In the genomic region with DNA sequence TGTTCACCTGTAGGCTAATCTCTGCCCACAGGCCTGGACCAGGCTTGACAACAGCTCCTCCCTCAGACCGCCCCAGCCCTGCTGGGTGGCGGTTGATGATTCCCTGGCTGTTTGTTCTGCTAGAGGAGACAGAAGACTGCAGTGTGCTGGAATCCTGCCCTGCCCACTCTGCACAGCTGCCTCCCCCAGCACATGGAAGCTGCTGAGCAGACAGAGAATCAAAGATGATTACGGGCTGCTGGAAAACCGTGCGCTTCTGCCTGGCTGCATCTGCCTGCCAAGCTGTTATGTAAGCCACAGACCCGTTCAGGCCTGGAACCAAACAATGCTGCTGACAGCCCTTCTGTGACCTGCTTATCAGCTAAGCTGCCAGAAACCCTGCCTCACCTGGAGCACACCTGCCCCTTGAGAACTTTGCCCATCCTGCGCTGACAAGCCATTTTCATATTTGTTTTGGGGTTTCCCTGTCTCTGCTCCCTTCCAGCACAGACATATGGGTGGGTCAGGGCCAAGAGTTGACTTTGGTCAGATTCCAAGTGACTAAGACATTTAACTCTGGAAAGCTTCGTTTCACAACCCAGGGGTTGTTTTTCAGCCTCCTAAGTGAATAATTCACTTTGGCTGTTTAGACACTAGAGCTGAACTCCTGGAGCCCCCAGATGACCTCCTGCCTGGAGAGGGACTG, we compare ENCODE assay signal across 8 mouse cellular contexts. TPM values are rescaled to one million over a fixed set of nuclear protein-coding genes. Genes with fewer than 3 reads are reported as not detected.
DNase-seq lines count a peak whose midpoint lies in the region; ATAC-seq and TF ChIP-seq lines count a peak whose summit lies in the region.

No protein-coding gene starts in this region.

- H3K27me3 ChIP-seq in intestine, postnatal 0 days (replicated peaks; ENCODE audit: control insufficient read depth, insufficient read depth, low read length) = no peaks in the 10 kb centered on the region
- no peaks in the 10 kb centered on the region for H3K27me3 ChIP-seq in small intestine, adult 2 months (ENCODE audit: control insufficient read depth, insufficient read depth, low read length)

- no peak for TF ChIP-seq POLR2A in small intestine, adult 2 months (IDR thresholded peaks at IDR 0.05; ENCODE audit: low read depth, low read length)

- 10% methylated on average over 8 of the region's 8 CpGs for WGBS in intestine, postnatal 0 days
- 8% methylated on average over 8 of the region's 8 CpGs for WGBS in small intestine, adult 2 months

- TF ChIP-seq CTCF in intestine, postnatal 0 days (IDR thresholded peaks at IDR 0.05; ENCODE audit: low read depth) = peak; percentile 32; the same call in 1 of the 2 replicates
- no peak for TF ChIP-seq CTCF in small intestine, adult 2 months (IDR thresholded peaks at IDR 0.05; ENCODE audit: extremely low read depth, insufficient read length, insufficient replicate concordance, low read depth, low read length)

- H3K27ac ChIP-seq in intestine, postnatal 0 days (ENCODE audit: low read depth, low read length) = peak overlapping the region; percentile 51
- H3K27ac ChIP-seq in small intestine, adult 2 months (ENCODE audit: insufficient read depth, low read depth, low read length) = peak overlapping the region; percentile 73

- ATAC-seq in intestine, postnatal 0 days = peak; percentile 89

- peak overlapping the region; percentile 39 for H3K4me2 ChIP-seq in intestine, postnatal 0 days (replicated peaks; ENCODE audit: low read depth)

- H3K9me3 ChIP-seq in intestine, postnatal 0 days (ENCODE audit: control insufficient read depth) = no peaks in the 10 kb centered on the region

- H3K36me3 ChIP-seq in intestine, postnatal 0 days (ENCODE audit: control insufficient read depth, insufficient read depth) = no peaks in the 10 kb centered on the region
- H3K36me3 ChIP-seq in small intestine, adult 2 months (ENCODE audit: control insufficient read depth, insufficient read depth, low read length) = no peaks in the 10 kb centered on the region

- DNase-seq in adrenal gland, adult 8-10 months = peak; percentile 76
- DNase-seq in embryo, embryonic 9.5 days (ENCODE audit: extremely low spot score) = peak; percentile 29
- DNase-seq in gastrocnemius, postnatal 4 days (ENCODE audit: low spot score in 2 of 2) = peak; percentile 43 to 81
- DNase-seq in left cerebral cortex, adult 9 months (ENCODE audit: low spot score in 2 of 2) = peak; percentile 89 to 90
- peak; percentile 28 for DNase-seq in mesoderm, embryonic 11.5 days (ENCODE audit: low read depth, low spot score)
- DNase-seq in thymus, postnatal 36 days = no peak

- peaks cover 11% of the 10 kb centered on the region; the same call in 1 of the 2 replicates for H3K4me1 ChIP-seq in intestine, postnatal 0 days (replicated peaks; ENCODE audit: control insufficient read depth, insufficient read depth, low read length)
- peaks cover 18% of the 10 kb centered on the region for H3K4me1 ChIP-seq in small intestine, adult 2 months (ENCODE audit: control insufficient read depth, insufficient read depth, insufficient read length, low read length)

- no peak overlapping the region for H3K4me3 ChIP-seq in intestine, postnatal 0 days (ENCODE audit: low read depth, low read length)
- peak overlapping the region; percentile 27 for H3K4me3 ChIP-seq in small intestine, adult 2 months (ENCODE audit: low read depth, low read length)

- H3K9ac ChIP-seq in intestine, postnatal 0 days (ENCODE audit: low read depth, low read length) = no peak overlapping the region

RNA-seq across cellular contexts. Expression of gene Zfp648, which starts 50.7 kb away (rescaled TPM):
- total RNA-seq in adrenal gland, adult 8-10 months (2022) = under 1 TPM; 0.17 to 0.59 (median 0.36) TPM
- not detected for total RNA-seq in gastrocnemius, postnatal 4 days (2021)
- polyA plus RNA-seq in intestine, postnatal 0 days (2015; fragmentation: Nextera tagmentation; extraction: Ambion mirVana) = not detected in 2 replicates
- polyA plus RNA-seq in small intestine, adult 2 months (2012; rRNA removed) = not detected in 2 replicates

Comparison
In these comparisons a context has a peak if more than half of its experiments do, and no peak if none do; other contexts are left out.
1. DNase-seq: peak in adrenal gland, adult 8-10 months (single experiment), embryo, embryonic 9.5 days (single experiment), gastrocnemius, postnatal 4 days (2 of 2), left cerebral cortex, adult 9 months (2 of 2) and mesoderm, embryonic 11.5 days (single experiment); none in thymus, postnatal 36 days (0 of 2).